In the genomic region with DNA sequence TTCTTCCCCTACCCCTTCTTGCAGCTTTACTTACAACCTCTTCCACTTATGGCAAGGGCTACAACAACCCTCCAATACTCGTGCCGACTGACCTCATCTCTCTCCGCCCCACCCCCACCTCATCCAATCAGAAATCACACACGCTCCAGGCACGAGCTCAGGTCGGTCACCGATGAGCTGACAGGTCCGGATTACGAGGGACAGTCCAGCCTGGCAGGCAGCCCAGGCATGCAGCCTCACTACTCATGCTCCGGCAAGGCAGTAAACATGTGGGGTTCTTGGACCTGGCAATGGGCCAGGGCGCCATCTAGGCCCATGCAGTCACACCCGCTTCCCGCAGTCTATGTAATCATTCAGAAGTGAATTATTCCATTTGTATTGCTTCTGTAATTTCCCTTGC, we compare ENCODE assay signal across 10 mouse cellular contexts. TPM values are rescaled to one million over a fixed set of nuclear protein-coding genes. Genes with fewer than 3 reads are reported as not detected.
A peak's percentile ranks its signal among the peaks of the same experiment; 100 is the strongest.
DNase-seq lines count a peak whose midpoint lies in the region; ATAC-seq and TF ChIP-seq lines count a peak whose summit lies in the region.
"Had no signal": no experiment of that assay in that cellular context is flagged by ENCODE, and none has a peak within 500 bp of the region (broad histone marks: within the 10 kb centered on the region; RNA-seq: fewer than 3 reads in every experiment).

No protein-coding gene starts in this region.

- ATAC-seq in intestine, embryonic 14.5 days (replicated peaks; ENCODE audit: low FRiP score, low TSS enrichment, low read depth) = no peak
- ATAC-seq in intestine, postnatal 0 days = no peak
- ATAC-seq in lung, embryonic 16.5 days (ENCODE audit: low read depth) = peak; percentile 84
- ATAC-seq in forebrain, embryonic 14.5 days = no peak
- no peak for ATAC-seq in hindbrain, embryonic 13.5 days (ENCODE audit: low FRiP score)

- no peaks in the 10 kb centered on the region for H3K27me3 ChIP-seq in intestine, embryonic 14.5 days (replicated peaks; ENCODE audit: control insufficient read depth, insufficient read depth, low read length)
- no peaks in the 10 kb centered on the region for H3K27me3 ChIP-seq in intestine, postnatal 0 days (replicated peaks; ENCODE audit: control insufficient read depth, insufficient read depth, low read length)
- H3K27me3 ChIP-seq in lung, embryonic 16.5 days (ENCODE audit: control insufficient read depth, insufficient read depth, low read depth, low read length) = no peaks in the 10 kb centered on the region
- no peaks in the 10 kb centered on the region for H3K27me3 ChIP-seq in forebrain, embryonic 14.5 days (replicated peaks; ENCODE audit: control insufficient read depth, insufficient read depth, low read length)
- no peaks in the 10 kb centered on the region for H3K27me3 ChIP-seq in hindbrain, embryonic 13.5 days

- H3K4me2 ChIP-seq in intestine, embryonic 14.5 days (ENCODE audit: low read length) = no peak overlapping the region
- H3K4me2 ChIP-seq in intestine, postnatal 0 days (replicated peaks; ENCODE audit: low read depth) = no peak overlapping the region
- peak overlapping the region; percentile 27; the same call in 1 of the 2 replicates for H3K4me2 ChIP-seq in lung, embryonic 16.5 days (ENCODE audit: low read depth, low read length)
- H3K4me2 ChIP-seq in forebrain, embryonic 14.5 days (ENCODE audit: low read length) = no peak overlapping the region
- H3K4me2 ChIP-seq in hindbrain, embryonic 13.5 days = no peak overlapping the region

- peak; percentile 51 for DNase-seq in intestine, embryonic 14.5 days (ENCODE audit: low spot score)
- peak; percentile 74 for DNase-seq in adrenal gland, adult 2 months
- DNase-seq in heart, postnatal 10 days = peak; percentile 77 to 78
- no peak for DNase-seq in forebrain, embryonic 14.5 days (ENCODE audit: low spot score)
- DNase-seq: layer of hippocampus, postnatal 36 days; right cerebral cortex, postnatal 4 days had no signal

- intact Hi-C loops in heart, postnatal 10 days (cut with DNase I) = no loop called here

- no peak overlapping the region for H3K27ac ChIP-seq in intestine, embryonic 14.5 days (ENCODE audit: low read depth)
- H3K27ac ChIP-seq in intestine, postnatal 0 days (ENCODE audit: low read depth, low read length) = no peak overlapping the region
- peak overlapping the region; percentile 69 for H3K27ac ChIP-seq in lung, embryonic 16.5 days (ENCODE audit: low read length)
- H3K27ac ChIP-seq in forebrain, embryonic 14.5 days (ENCODE audit: low read depth, low read length) = no peak overlapping the region
- H3K27ac ChIP-seq in hindbrain, embryonic 13.5 days = no peak overlapping the region

- no peak for TF ChIP-seq CTCF in intestine, postnatal 0 days (IDR thresholded peaks at IDR 0.05; ENCODE audit: low read depth)

- H3K9me3 ChIP-seq in intestine, embryonic 14.5 days (ENCODE audit: control insufficient read depth, low read length) = no peaks in the 10 kb centered on the region
- H3K9me3 ChIP-seq in intestine, postnatal 0 days (ENCODE audit: control insufficient read depth) = no peaks in the 10 kb centered on the region
- peaks cover 3% of the 10 kb centered on the region for H3K9me3 ChIP-seq in lung, embryonic 16.5 days (ENCODE audit: control insufficient read depth, low read length)
- no peaks in the 10 kb centered on the region for H3K9me3 ChIP-seq in forebrain, embryonic 14.5 days (replicated peaks; ENCODE audit: control insufficient read depth, low read length)
- peaks cover 4% of the 10 kb centered on the region; the same call in 1 of the 2 replicates for H3K9me3 ChIP-seq in hindbrain, embryonic 13.5 days

- H3K9ac ChIP-seq in intestine, embryonic 14.5 days (ENCODE audit: low read length) = no peak overlapping the region
- H3K9ac ChIP-seq in intestine, postnatal 0 days (ENCODE audit: low read depth, low read length) = no peak overlapping the region
- no peak overlapping the region for H3K9ac ChIP-seq in lung, embryonic 16.5 days (ENCODE audit: low read length)
- H3K9ac ChIP-seq in forebrain, embryonic 14.5 days (ENCODE audit: low read length) = no peak overlapping the region
- H3K9ac ChIP-seq in hindbrain, embryonic 13.5 days = no peak overlapping the region

- no peaks in the 10 kb centered on the region for H3K4me1 ChIP-seq in intestine, embryonic 14.5 days (replicated peaks; ENCODE audit: control insufficient read depth, insufficient read depth, low read length)
- no peaks in the 10 kb centered on the region for H3K4me1 ChIP-seq in intestine, postnatal 0 days (replicated peaks; ENCODE audit: control insufficient read depth, insufficient read depth, low read length)
- peaks cover 3% of the 10 kb centered on the region; the same call in 1 of the 2 replicates for H3K4me1 ChIP-seq in lung, embryonic 16.5 days (replicated peaks; ENCODE audit: control insufficient read depth, insufficient read depth, low read length)
- H3K4me1 ChIP-seq in forebrain, embryonic 14.5 days (ENCODE audit: control insufficient read depth, insufficient read depth, low read length) = no peaks in the 10 kb centered on the region
- no peaks in the 10 kb centered on the region; the same call in 1 of the 2 replicates for H3K4me1 ChIP-seq in hindbrain, embryonic 13.5 days (replicated peaks)

- no peaks in the 10 kb centered on the region for H3K36me3 ChIP-seq in intestine, embryonic 14.5 days (ENCODE audit: control insufficient read depth, insufficient read depth, low read length)
- H3K36me3 ChIP-seq in intestine, postnatal 0 days (ENCODE audit: control insufficient read depth, insufficient read depth) = no peaks in the 10 kb centered on the region
- no peaks in the 10 kb centered on the region for H3K36me3 ChIP-seq in lung, embryonic 16.5 days (ENCODE audit: control insufficient read depth, insufficient read depth, low read length)
- H3K36me3 ChIP-seq in forebrain, embryonic 14.5 days (ENCODE audit: control insufficient read depth, insufficient read depth, low read length) = no peaks in the 10 kb centered on the region
- no peaks in the 10 kb centered on the region for H3K36me3 ChIP-seq in hindbrain, embryonic 13.5 days

- no peak overlapping the region for H3K4me3 ChIP-seq in intestine, embryonic 14.5 days (ENCODE audit: low read depth, low read length)
- H3K4me3 ChIP-seq in intestine, postnatal 0 days (ENCODE audit: low read depth, low read length) = no peak overlapping the region
- H3K4me3 ChIP-seq in lung, embryonic 16.5 days (ENCODE audit: low read length) = 0 out of 2 replicates have a peak overlapping the region, but pooled peaks have one; percentile 2
- no peak overlapping the region for H3K4me3 ChIP-seq in forebrain, embryonic 14.5 days (ENCODE audit: low read depth, low read length)
- H3K4me3 ChIP-seq in hindbrain, embryonic 13.5 days = no peak overlapping the region

- WGBS in intestine, embryonic 14.5 days = 50% methylated on average over 13 of the region's 13 CpGs
- 49% methylated on average over 13 of the region's 13 CpGs for WGBS in intestine, postnatal 0 days
- 23% methylated on average over 13 of the region's 13 CpGs for WGBS in lung, embryonic 16.5 days
- 68% methylated on average over 13 of the region's 13 CpGs for WGBS in forebrain, embryonic 14.5 days
- WGBS in hindbrain, embryonic 13.5 days = 71% methylated on average over 13 of the region's 13 CpGs

RNA-seq across cellular contexts. Expression of a gene that starts 23.4 kb away (rescaled TPM):
- polyA plus RNA-seq in intestine, embryonic 14.5 days (2014; fragmentation: Nextera tagmentation; extraction: Ambion mirVana) = 10.0 and 11.7 TPM in 2 replicates
- 3.6 and 4.0 TPM in 2 replicates for polyA plus RNA-seq in intestine, postnatal 0 days (2015; fragmentation: Nextera tagmentation; extraction: Ambion mirVana)
- total RNA-seq in adrenal gland, adult 2 months (2021) = 10 to 100 TPM; 20.2 to 43.2 TPM
- 3.1 and 3.9 TPM in 2 replicates for polyA plus RNA-seq in adrenal gland, adult 2 months (2012; rRNA removed)
- total RNA-seq in heart, postnatal 10 days (2021) = 10 to 100 TPM; 72.2 to 86.1 TPM
- polyA plus RNA-seq in lung, embryonic 16.5 days (2015; fragmentation: Nextera tagmentation; extraction: Ambion mirVana) = 97.2 and 105 TPM in 2 replicates
- polyA plus RNA-seq in forebrain, embryonic 14.5 days (2014; fragmentation: Nextera tagmentation; extraction: Ambion mirVana) = 8.9 and 9.3 TPM in 2 replicates
- polyA plus RNA-seq in hindbrain, embryonic 13.5 days (2015; fragmentation: Nextera tagmentation; extraction: Ambion mirVana) = 16.1 and 17.0 TPM in 2 replicates
- total RNA-seq: MEL had no signal
